Mouse (Mus musculus) left cerebral cortex, adult 11 months (tissue): ENCODE results near the gene Galnt2.

Source experiments
- DNase-seq: peaks from one replicate; pipeline ENCODE4 v3.0.0; 2022; ENCODE audit warnings: low spot score

The Galnt2 gene

GRCm38 (mm10) chr8:124234496-124234895, 3.3 kb downstream of the Galnt2 start:
- DNase-seq: no peak

GRCm38 (mm10) chr8:124235536-124235935, 4.3 kb downstream of the Galnt2 start:
- no peak for DNase-seq

- DNase-seq: no peak
Measured at GRCm38 (mm10) chr8:124239350-124239749, 8.2 kb downstream of the Galnt2 start.

GRCm38 (mm10) chr8:124240932-124241331, 9.7 kb downstream of the Galnt2 start:
- DNase-seq: no peak

GRCm38 (mm10) chr8:124242208-124242607, 11.0 kb downstream of the Galnt2 start:
- no peak for DNase-seq

GRCm38 (mm10) chr8:124242913-124243312, 11.7 kb downstream of the Galnt2 start:
- no peak for DNase-seq

- no peak for DNase-seq
Measured at GRCm38 (mm10) chr8:124247581-124247980, 16.4 kb downstream of the Galnt2 start.

- DNase-seq: no peak
Measured at GRCm38 (mm10) chr8:124248688-124249087, 17.5 kb downstream of the Galnt2 start.

GRCm38 (mm10) chr8:124250255-124250654, 19.1 kb downstream of the Galnt2 start:
- no peak for DNase-seq

GRCm38 (mm10) chr8:124250785-124251184, 19.6 kb downstream of the Galnt2 start:
- DNase-seq: no peak

- no peak for DNase-seq
Measured at GRCm38 (mm10) chr8:124252533-124252950, 21.4 kb downstream of the Galnt2 start.

- DNase-seq: no peak
Measured at GRCm38 (mm10) chr8:124253939-124254338, 22.7 kb downstream of the Galnt2 start.

- DNase-seq: no peak
Measured at GRCm38 (mm10) chr8:124256841-124257240, 25.6 kb downstream of the Galnt2 start.

GRCm38 (mm10) chr8:124257363-124257762, 26.2 kb downstream of the Galnt2 start:
- peak; percentile 41 for DNase-seq

GRCm38 (mm10) chr8:124259146-124259545, 28.0 kb downstream of the Galnt2 start:
- no peak for DNase-seq

GRCm38 (mm10) chr8:124259925-124260324, 28.7 kb downstream of the Galnt2 start:
- DNase-seq: no peak

GRCm38 (mm10) chr8:124260371-124260770, 29.2 kb downstream of the Galnt2 start:
- no peak for DNase-seq

- no peak for DNase-seq
Measured at GRCm38 (mm10) chr8:124263058-124263457, 31.9 kb downstream of the Galnt2 start.

- no peak for DNase-seq
Measured at GRCm38 (mm10) chr8:124264032-124264431, 32.8 kb downstream of the Galnt2 start.

GRCm38 (mm10) chr8:124264671-124265070, 33.5 kb downstream of the Galnt2 start:
- DNase-seq: no peak

GRCm38 (mm10) chr8:124265130-124265529, 33.9 kb downstream of the Galnt2 start:
- no peak for DNase-seq

GRCm38 (mm10) chr8:124265798-124266197, 34.6 kb downstream of the Galnt2 start:
- no peak for DNase-seq

- DNase-seq: no peak
Measured at GRCm38 (mm10) chr8:124267206-124267605, 36.0 kb downstream of the Galnt2 start.

- DNase-seq: no peak
Measured at GRCm38 (mm10) chr8:124270504-124270903, 39.3 kb downstream of the Galnt2 start.

GRCm38 (mm10) chr8:124270904-124271303, 39.7 kb downstream of the Galnt2 start:
- DNase-seq: no peak
